In the genomic region with DNA sequence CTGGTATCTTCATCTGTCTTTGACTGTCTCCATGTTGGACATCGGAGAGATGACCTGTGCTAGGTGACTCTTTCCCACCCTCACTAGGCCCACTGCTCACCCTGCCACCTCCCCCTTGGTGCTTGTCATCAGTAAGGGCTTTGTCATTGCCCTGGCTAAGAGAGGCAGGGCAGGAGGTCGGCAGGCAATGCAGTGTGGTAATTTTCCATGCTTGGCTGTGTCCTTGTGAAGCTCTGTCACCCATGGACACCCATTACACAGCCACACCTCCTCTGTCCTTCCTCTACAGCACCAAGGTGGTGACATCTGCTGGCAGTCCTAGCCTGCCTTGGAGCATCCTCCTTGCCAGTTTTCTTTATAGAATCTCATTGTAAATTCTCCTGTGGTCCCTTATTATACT, we compare ENCODE assay signal across 20 mouse cellular contexts.
A peak's percentile ranks its signal among the peaks of the same experiment; 100 is the strongest.
DNase-seq lines count a peak whose midpoint lies in the region; ATAC-seq lines count a peak whose summit lies in the region.
"Had no signal": no experiment of that assay in that cellular context is flagged by ENCODE, and none has a peak within 500 bp of the region (broad histone marks: within the 10 kb centered on the region; RNA-seq: fewer than 3 reads in every experiment).

No protein-coding gene starts in this region.

- no peaks in the 10 kb centered on the region for H3K27me3 ChIP-seq in forebrain, embryonic 16.5 days (replicated peaks; ENCODE audit: control insufficient read depth, insufficient read depth, low read length)
- H3K27me3 ChIP-seq: embryonic facial prominence, embryonic 12.5 days; forebrain, embryonic 12.5 days; heart, embryonic 12.5 days; hindbrain, embryonic 15.5 days had no signal

- no peaks in the 10 kb centered on the region for H3K9me3 ChIP-seq in forebrain, embryonic 16.5 days (ENCODE audit: control insufficient read depth, low read length)
- H3K9me3 ChIP-seq: embryonic facial prominence, embryonic 12.5 days; forebrain, embryonic 12.5 days; heart, embryonic 12.5 days; hindbrain, embryonic 10.5 days; hindbrain, embryonic 15.5 days had no signal

- peak; percentile 13 for ATAC-seq in megakaryocyte, adult 5-6 weeks (ENCODE audit: poor library complexity, severe bottlenecking)
- ATAC-seq in forebrain, embryonic 16.5 days = no peak
- ATAC-seq: forebrain, postnatal 0 days; intestine, embryonic 16.5 days had no signal

- no peak overlapping the region for H3K9ac ChIP-seq in forebrain, embryonic 16.5 days (replicated peaks; ENCODE audit: low read depth, low read length)
- H3K9ac ChIP-seq: embryonic facial prominence, embryonic 12.5 days; forebrain, embryonic 12.5 days; forebrain, postnatal 0 days; heart, embryonic 12.5 days; hindbrain, embryonic 15.5 days had no signal

- no peaks in the 10 kb centered on the region; the same call in 1 of the 2 replicates for H3K4me1 ChIP-seq in forebrain, embryonic 16.5 days (replicated peaks; ENCODE audit: control insufficient read depth, insufficient read depth, low read length)
- H3K4me1 ChIP-seq: embryonic facial prominence, embryonic 12.5 days; forebrain, embryonic 12.5 days; heart, embryonic 12.5 days had no signal

- no peak overlapping the region for H3K4me2 ChIP-seq in forebrain, embryonic 16.5 days (ENCODE audit: low read length)
- H3K4me2 ChIP-seq: embryonic facial prominence, embryonic 12.5 days; forebrain, embryonic 12.5 days; heart, embryonic 12.5 days; hindbrain, embryonic 15.5 days had no signal

- no peak overlapping the region for H3K4me3 ChIP-seq in forebrain, embryonic 16.5 days (replicated peaks; ENCODE audit: low read length)
- H3K4me3 ChIP-seq: embryonic facial prominence, embryonic 12.5 days; forebrain, embryonic 12.5 days; heart, adult 2 months; heart, embryonic 12.5 days; hindbrain, embryonic 10.5 days; hindbrain, embryonic 15.5 days had no signal

- no peak overlapping the region for H3K27ac ChIP-seq in forebrain, embryonic 16.5 days (ENCODE audit: low read length)
- H3K27ac ChIP-seq: embryonic facial prominence, embryonic 12.5 days; forebrain, embryonic 12.5 days; heart, adult 2 months; hindbrain, embryonic 10.5 days; hindbrain, embryonic 15.5 days had no signal

- DNase-seq in adrenal gland, postnatal 36 days = peak; percentile 20 to 30
- no peak for DNase-seq in adrenal gland, postnatal 4 days (ENCODE audit: low spot score in 2 of 2)
- DNase-seq in 416B (ENCODE audit: low read depth) = peak; percentile 21
- peak; percentile 48 to 54 for DNase-seq in B cell, adult 2 months
- no peak for DNase-seq in right cerebral cortex, adult 2 months (ENCODE audit: low spot score in 2 of 2)
- DNase-seq in thymus, postnatal 10 days (ENCODE audit: low spot score in 2 of 2) = no peak
- DNase-seq: cerebellum, adult 2 months; cerebellum, postnatal 14 days; embryo, embryonic 11 days; forebrain, postnatal 0 days; gastrocnemius, postnatal 14 days; heart, adult 2 months had no signal

- 86% methylated on average over 2 of the region's 2 CpGs for WGBS in forebrain, embryonic 16.5 days

- no peaks in the 10 kb centered on the region for H3K36me3 ChIP-seq in forebrain, embryonic 16.5 days (ENCODE audit: control insufficient read depth, insufficient read depth)
- H3K36me3 ChIP-seq: embryonic facial prominence, embryonic 12.5 days; heart, embryonic 12.5 days; hindbrain, embryonic 10.5 days; hindbrain, embryonic 15.5 days had no signal

Comparison
In these comparisons a context has a peak if more than half of its experiments do, and no peak if none do; other contexts are left out.
1. DNase-seq: peak in adrenal gland, postnatal 36 days (2 of 2), 416B (single experiment) and B cell, adult 2 months (2 of 2); none in adrenal gland, postnatal 4 days (0 of 2), right cerebral cortex, adult 2 months (0 of 2) and thymus, postnatal 10 days (0 of 2).